Mouse (Mus musculus): ENCODE data around the gene Srsf7.

- TF ChIP-seq CTCF (IDR thresholded peaks at IDR 0.05; ENCODE audit: low read depth) (no peak), EP300 (IDR thresholded peaks at IDR 0.05; ENCODE audit: low read depth) (no peak)
Observed at GRCm38 (mm10) chr17:80237475-80237874, 30.4 kb upstream of the Srsf7 start.

All from heart, postnatal 0 days (tissue).